Mouse (Mus musculus): ENCODE measurements at regions not wholly inside any gene's neighbourhood (a gene's known extent, or its start where the extent isn't known, plus 50 kb on each side); places are given as distances from the start of the nearest gene placed in this dataset.
"Not testable (repeated sequence)": the region's sequence is repeated elsewhere in the genome, so short reads cannot be mapped to it uniquely, and the experiment has no call there.

GRCm38 (mm10) chr7:137522450-137522849 lies 85.0 kb downstream of the Glrx3 start:
- no peak for DNase-seq (ENCODE audit: low spot score in 2 of 2)
- no peak; the same call in 1 of the 2 replicates for TF ChIP-seq CTCF (conservative IDR thresholded peaks at IDR 0.05)
- no peak overlapping the region for H3K4me3 ChIP-seq

GRCm38 (mm10) chr7:137533476-137533875 lies 96.1 kb downstream of the Glrx3 start:
- no peak for TF ChIP-seq CTCF (conservative IDR thresholded peaks at IDR 0.05)
- DNase-seq (ENCODE audit: low spot score in 2 of 2): no peak
- H3K27ac ChIP-seq: no peak overlapping the region
- no peak overlapping the region for H3K4me3 ChIP-seq

More at GRCm38 (mm10) chr7:137522450-137522849, 85.0 kb downstream of the Glrx3 start:
- H3K27ac ChIP-seq: no peak overlapping the region

DNA sequence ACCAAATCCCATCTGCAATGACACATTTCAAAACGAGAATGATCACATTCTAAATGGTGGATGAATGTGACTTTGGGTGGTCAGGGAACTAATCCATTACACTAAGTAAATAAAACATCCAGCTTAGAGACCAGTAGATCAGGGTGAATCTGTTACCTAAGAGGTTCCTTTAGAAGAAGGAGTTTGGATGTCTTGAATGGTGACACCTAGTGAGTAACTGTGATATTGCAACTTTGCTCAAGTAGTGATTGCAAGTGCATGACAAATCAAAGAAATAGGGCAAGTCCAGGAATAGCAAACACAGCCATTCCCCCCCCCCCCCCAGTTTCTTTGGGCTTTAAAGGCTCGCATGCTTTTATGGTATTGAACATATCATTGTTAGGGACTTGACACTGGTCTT lies 112.6 kb downstream of the Glrx3 start:
- peak; percentile 78 for TF ChIP-seq CTCF (conservative IDR thresholded peaks at IDR 0.05)
- peak; percentile 44 to 55 for DNase-seq (ENCODE audit: low spot score in 2 of 2)
- Histone ChIP-seq H3K4me3 (no peak overlapping the region), H3K27ac (no peak overlapping the region)

DNA sequence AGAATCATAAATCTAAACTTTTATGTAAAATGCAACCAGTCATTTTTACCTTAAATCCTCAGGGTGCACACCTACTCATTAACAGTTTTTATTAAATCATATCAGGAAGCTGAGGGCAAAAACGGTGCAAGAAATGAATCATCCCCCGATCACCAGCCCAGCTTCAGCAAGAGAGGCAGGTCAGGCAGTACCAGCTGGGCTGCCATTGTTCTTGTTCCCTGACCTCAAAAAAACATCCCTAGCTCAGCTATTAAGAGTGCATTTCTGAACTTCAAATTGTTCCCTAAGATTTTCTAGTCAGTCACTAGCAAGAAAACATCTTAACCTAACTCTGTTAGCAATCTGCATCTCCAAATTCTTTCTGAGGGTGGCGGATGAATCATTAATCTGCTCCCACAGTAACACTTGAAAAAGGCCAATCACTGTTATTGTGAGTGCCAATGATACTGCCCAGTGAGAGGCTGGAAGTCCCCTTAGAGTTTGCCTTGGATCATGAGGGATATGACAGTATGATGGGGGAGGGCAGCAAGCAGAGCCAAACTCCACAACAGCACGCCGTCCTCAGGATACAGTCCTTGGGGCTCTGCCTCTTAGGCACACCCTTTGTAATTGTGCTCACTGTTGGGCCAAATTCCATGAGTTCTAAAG lies 115.3 kb downstream of the Glrx3 start:
- TF ChIP-seq CTCF (conservative IDR thresholded peaks at IDR 0.05): no peak
- no peak overlapping the region for H3K4me3 ChIP-seq
- no peak overlapping the region for H3K27ac ChIP-seq
- no peak for DNase-seq (ENCODE audit: low spot score in 2 of 2)

DNA sequence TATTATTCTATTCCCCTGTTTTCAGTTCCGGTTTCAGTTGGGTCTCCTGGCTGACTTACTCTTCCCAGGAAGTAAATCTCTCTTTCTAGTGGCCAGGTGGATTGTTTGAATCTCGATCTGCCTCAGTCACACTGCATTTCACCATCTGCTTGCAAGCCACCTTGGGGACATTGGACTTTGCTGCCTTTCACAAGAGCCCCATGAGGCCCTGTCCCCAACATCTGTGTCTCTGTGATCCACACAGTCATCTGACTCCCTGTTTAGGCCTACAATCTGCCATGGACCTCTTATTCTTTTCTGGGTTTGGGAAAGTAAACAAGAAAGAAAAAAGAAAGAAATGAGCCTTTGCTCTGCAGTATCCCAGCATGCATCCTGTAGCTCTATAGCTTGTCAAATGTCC lies 118.1 kb downstream of the Glrx3 start:
- no peak for TF ChIP-seq CTCF (conservative IDR thresholded peaks at IDR 0.05)
- H3K4me3 ChIP-seq: no peak overlapping the region
- H3K27ac ChIP-seq: no peak overlapping the region
- DNase-seq (ENCODE audit: low spot score in 2 of 2): no peak

GRCm38 (mm10) chr7:137557439-137557838 lies 120.0 kb downstream of the Glrx3 start:
- Histone ChIP-seq H3K27ac (no peak overlapping the region), H3K4me3 (no peak overlapping the region)
- no peak for TF ChIP-seq CTCF (conservative IDR thresholded peaks at IDR 0.05)
- no peak for DNase-seq (ENCODE audit: low spot score in 2 of 2)

- DNase-seq (ENCODE audit: low spot score in 2 of 2): peak; percentile 63 to 76
- TF ChIP-seq CTCF (conservative IDR thresholded peaks at IDR 0.05): no peak
- H3K4me3 ChIP-seq: no peak overlapping the region
- H3K27ac ChIP-seq: no peak overlapping the region
Measured at GRCm38 (mm10) chr7:137558871-137559270, 121.5 kb downstream of the Glrx3 start.

DNA sequence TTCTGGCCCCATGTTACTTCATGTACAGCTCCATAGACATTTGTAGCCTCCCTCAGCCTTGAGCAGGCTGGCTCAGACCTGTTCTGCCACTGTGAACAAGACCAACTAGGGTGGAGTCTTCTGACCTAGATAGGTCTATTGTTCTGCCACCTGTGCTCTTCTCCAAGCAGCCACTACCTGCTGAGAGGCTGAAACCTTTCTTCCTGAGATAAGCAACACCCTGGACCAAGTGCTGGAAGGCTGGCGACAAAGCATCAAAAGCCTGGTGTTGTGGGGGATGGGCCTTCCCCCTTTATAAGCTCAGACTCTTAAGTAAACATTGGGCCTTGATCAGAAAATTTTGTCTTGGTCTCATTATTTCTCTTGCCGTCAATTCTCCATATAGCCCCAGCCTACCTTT lies 132.8 kb downstream of the Glrx3 start:
- TF ChIP-seq CTCF (conservative IDR thresholded peaks at IDR 0.05): no peak
- no peak overlapping the region for H3K27ac ChIP-seq
- DNase-seq (ENCODE audit: low spot score in 2 of 2): no peak
- H3K4me3 ChIP-seq: no peak overlapping the region

DNA sequence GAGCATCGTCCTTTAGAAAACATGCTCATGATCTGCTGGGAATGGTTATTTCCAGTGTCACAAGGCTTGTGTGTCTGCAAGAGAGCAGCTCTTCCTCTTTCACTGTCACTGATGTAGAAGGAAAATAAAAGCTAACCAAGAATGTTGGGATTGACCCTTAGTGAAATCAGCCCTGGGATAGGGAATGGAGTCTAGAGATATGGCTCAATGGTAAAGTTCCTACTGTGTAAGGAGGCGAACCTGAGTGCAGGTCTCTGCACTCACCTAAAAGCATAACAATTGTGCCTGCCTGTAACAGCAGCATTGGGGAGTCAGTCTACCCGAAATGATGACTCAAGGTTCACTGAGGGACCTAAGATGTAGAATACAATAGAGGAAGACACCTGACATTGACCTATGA lies 138.1 kb downstream of the Glrx3 start:
- no peak overlapping the region for H3K27ac ChIP-seq
- TF ChIP-seq CTCF (conservative IDR thresholded peaks at IDR 0.05): no peak
- no peak overlapping the region for H3K4me3 ChIP-seq
- no peak for DNase-seq (ENCODE audit: low spot score in 2 of 2)

DNA sequence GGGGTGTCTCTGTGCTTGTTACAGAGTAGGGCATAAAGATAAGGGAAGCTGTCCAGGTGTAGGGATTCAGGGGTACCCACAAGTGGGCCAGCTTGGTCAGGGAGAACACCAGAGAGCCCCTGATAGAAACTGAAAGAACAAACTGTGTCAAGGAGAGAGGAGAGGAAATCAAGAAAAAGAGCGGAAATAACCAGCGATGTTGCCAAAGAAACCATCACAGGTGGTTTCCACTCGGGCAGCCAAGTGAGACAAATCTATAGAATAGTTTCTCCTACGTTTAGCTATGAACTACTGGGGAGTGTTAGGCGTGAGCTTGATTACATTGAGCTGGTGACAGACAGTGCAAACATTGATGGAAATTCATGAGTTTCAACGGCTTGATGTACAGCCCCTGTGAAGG lies 138.8 kb downstream of the Glrx3 start:
- no peak for DNase-seq (ENCODE audit: low spot score in 2 of 2)
- H3K27ac ChIP-seq: no peak overlapping the region
- no peak overlapping the region for H3K4me3 ChIP-seq
- TF ChIP-seq CTCF (conservative IDR thresholded peaks at IDR 0.05): no peak

DNA sequence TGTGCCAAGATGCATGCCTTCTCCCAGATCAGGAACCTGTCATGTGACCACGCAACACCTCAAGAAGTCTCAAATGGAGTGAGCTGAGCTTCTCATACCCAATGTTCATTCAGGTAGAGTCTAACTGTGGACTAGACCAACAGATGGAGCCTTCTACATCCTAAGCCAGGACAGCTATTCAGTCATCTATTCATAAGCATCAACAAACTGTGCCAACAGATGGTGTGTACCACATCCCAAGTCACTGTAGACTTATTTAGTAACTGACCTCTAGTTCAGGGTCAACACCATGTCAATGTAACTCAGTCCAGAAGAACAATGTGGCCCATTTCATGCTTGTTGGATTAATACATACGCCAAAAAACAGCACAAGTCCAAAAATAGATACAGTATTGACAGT lies 146.1 kb downstream of the Glrx3 start:
- no peak overlapping the region for H3K27ac ChIP-seq
- no peak for TF ChIP-seq CTCF (conservative IDR thresholded peaks at IDR 0.05)
- DNase-seq (ENCODE audit: low spot score in 2 of 2): no peak
- H3K4me3 ChIP-seq: no peak overlapping the region

GRCm38 (mm10) chr7:137584916-137585315 lies 147.5 kb downstream of the Glrx3 start:
- not testable (repeated sequence) for DNase-seq (ENCODE audit: low spot score in 2 of 2); H3K4me3 ChIP-seq; H3K27ac ChIP-seq

DNA sequence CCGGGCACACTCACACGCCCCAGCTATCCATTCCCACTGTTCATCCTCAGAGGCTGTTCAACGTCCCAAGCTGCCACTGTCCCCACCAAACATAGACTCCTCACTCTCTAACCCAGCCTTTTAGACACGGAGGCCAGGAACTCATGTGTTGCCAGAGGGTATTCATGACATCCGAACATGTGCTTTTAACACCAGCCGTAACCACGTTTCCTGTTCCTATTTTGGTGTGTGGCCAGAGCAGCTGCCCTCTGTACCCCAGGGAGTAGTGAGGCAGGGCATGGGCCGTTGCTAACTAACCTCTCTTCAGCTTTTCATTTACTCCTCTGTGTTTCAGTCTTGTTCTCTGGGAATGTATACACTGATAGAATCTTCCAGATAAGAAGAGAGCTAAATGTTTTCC lies 156.2 kb downstream of the Glrx3 start:
- TF ChIP-seq CTCF (conservative IDR thresholded peaks at IDR 0.05): no peak
- no peak overlapping the region for H3K4me3 ChIP-seq
- no peak overlapping the region for H3K27ac ChIP-seq
- DNase-seq (ENCODE audit: low spot score in 2 of 2): no peak

- no peak for DNase-seq (ENCODE audit: low spot score in 2 of 2)
- no peak overlapping the region for H3K27ac ChIP-seq
- TF ChIP-seq CTCF (conservative IDR thresholded peaks at IDR 0.05): no peak
- no peak overlapping the region for H3K4me3 ChIP-seq
Measured at GRCm38 (mm10) chr7:137595567-137595966, 158.2 kb downstream of the Glrx3 start.

GRCm38 (mm10) chr7:137596161-137596560 lies 158.7 kb downstream of the Glrx3 start:
- H3K27ac ChIP-seq: no peak overlapping the region
- no peak overlapping the region for H3K4me3 ChIP-seq
- TF ChIP-seq CTCF (conservative IDR thresholded peaks at IDR 0.05): no peak
- no peak for DNase-seq (ENCODE audit: low spot score in 2 of 2)
